Mouse (Mus musculus) A20 (cell line): Measurements from ENCODE around the gene Thsd7b.

Experiments used
- DNase-seq: peaks from one replicate; pipeline ENCODE4 v3.0.0-alpha.2; 2011; ENCODE audit warnings: low read depth, low spot score

Gene Thsd7b

GRCm38 (mm10) chr1:129519751-129520150, 246.6 kb downstream of the Thsd7b start:
- no peak for DNase-seq

- no peak for DNase-seq
Measured at GRCm38 (mm10) chr1:129526967-129527366, 253.9 kb downstream of the Thsd7b start.

GRCm38 (mm10) chr1:129532206-129532605, 259.1 kb downstream of the Thsd7b start:
- no peak for DNase-seq

- no peak for DNase-seq
Measured at GRCm38 (mm10) chr1:129538508-129538907, 265.4 kb downstream of the Thsd7b start.

GRCm38 (mm10) chr1:129538970-129539369, 265.9 kb downstream of the Thsd7b start:
- no peak for DNase-seq

GRCm38 (mm10) chr1:129540751-129541150, 267.6 kb downstream of the Thsd7b start:
- no peak for DNase-seq

GRCm38 (mm10) chr1:129542563-129543146, 269.6 kb downstream of the Thsd7b start:
- DNase-seq, result no peak

- no peak for DNase-seq
Measured at GRCm38 (mm10) chr1:129543169-129543568, 270.1 kb downstream of the Thsd7b start.

- DNase-seq, result no peak
Measured at GRCm38 (mm10) chr1:129558054-129558453, 285.0 kb downstream of the Thsd7b start.

GRCm38 (mm10) chr1:129559137-129559536, 286.0 kb downstream of the Thsd7b start:
- DNase-seq, result no peak

GRCm38 (mm10) chr1:129559812-129560211, 286.7 kb downstream of the Thsd7b start:
- DNase-seq, result no peak

- no peak for DNase-seq
Measured at GRCm38 (mm10) chr1:129562707-129563106, 289.6 kb downstream of the Thsd7b start.

GRCm38 (mm10) chr1:129570522-129570921, 297.4 kb downstream of the Thsd7b start:
- DNase-seq, result no peak

GRCm38 (mm10) chr1:129579955-129580354, 306.9 kb downstream of the Thsd7b start:
- DNase-seq, result no peak

- DNase-seq, result no peak
Measured at GRCm38 (mm10) chr1:129586635-129587034, 313.5 kb downstream of the Thsd7b start.

GRCm38 (mm10) chr1:129589366-129590002, 316.4 kb downstream of the Thsd7b start:
- DNase-seq, result no peak

GRCm38 (mm10) chr1:129595447-129595846, 322.3 kb downstream of the Thsd7b start:
- no peak for DNase-seq

GRCm38 (mm10) chr1:129600933-129601332, 327.8 kb downstream of the Thsd7b start:
- no peak for DNase-seq

GRCm38 (mm10) chr1:129602284-129602683, 329.2 kb downstream of the Thsd7b start:
- no peak for DNase-seq

GRCm38 (mm10) chr1:129608395-129608794, 335.3 kb downstream of the Thsd7b start:
- no peak for DNase-seq

- no peak for DNase-seq
Measured at GRCm38 (mm10) chr1:129616080-129616479, 343.0 kb downstream of the Thsd7b start.

- DNase-seq, result no peak
Measured at GRCm38 (mm10) chr1:129619440-129620301, 346.6 kb downstream of the Thsd7b start.

GRCm38 (mm10) chr1:129624519-129624918, 351.4 kb downstream of the Thsd7b start:
- no peak for DNase-seq
